Mouse (Mus musculus) cerebellum, adult 8-10 months (tissue): ENCODE measurements around the gene Mcf2l.

Experiments
- DNase-seq: peaks from one replicate; pipeline ENCODE4 v3.0.0; 2022

Mcf2l gene

GRCm38 (mm10) chr8:12873357-12874046 lies at the start of gene Mcf2l:
Mcf2l (plus strand) TSS chr8:12873806.
- peak; percentile 74 for DNase-seq

GRCm38 (mm10) chr8:12824562-12824961 lies 49.0 kb upstream of the Mcf2l start:
- DNase-seq = no peak

GRCm38 (mm10) chr8:12825236-12825635 lies 48.4 kb upstream of the Mcf2l start:
- no peak for DNase-seq

- no peak for DNase-seq
These were observed 47.8 kb upstream of the Mcf2l start for GRCm38 (mm10) chr8:12825686-12826237.

GRCm38 (mm10) chr8:12827124-12827523 lies 46.5 kb upstream of the Mcf2l start:
- no peak for DNase-seq

- no peak for DNase-seq
These were observed 45.3 kb upstream of the Mcf2l start for GRCm38 (mm10) chr8:12828298-12828697.

- no peak for DNase-seq
These were observed 44.2 kb upstream of the Mcf2l start for GRCm38 (mm10) chr8:12829381-12829780.

- DNase-seq = no peak
These were observed 41.7 kb upstream of the Mcf2l start for GRCm38 (mm10) chr8:12831659-12832589.

- no peak for DNase-seq
These were observed 40.0 kb upstream of the Mcf2l start for GRCm38 (mm10) chr8:12833616-12834015.

- DNase-seq = no peak
These were observed 32.8 kb upstream of the Mcf2l start for GRCm38 (mm10) chr8:12840834-12841233.

- no peak for DNase-seq
These were observed 31.1 kb upstream of the Mcf2l start for GRCm38 (mm10) chr8:12842342-12842995.

- peak; percentile 33 for DNase-seq
These were observed 29.2 kb upstream of the Mcf2l start for GRCm38 (mm10) chr8:12844347-12844950.

GRCm38 (mm10) chr8:12846447-12846846 lies 27.2 kb upstream of the Mcf2l start:
- no peak for DNase-seq

- no peak for DNase-seq
These were observed 22.4 kb upstream of the Mcf2l start for GRCm38 (mm10) chr8:12851241-12851640.

GRCm38 (mm10) chr8:12856038-12856437 lies 17.6 kb upstream of the Mcf2l start:
- no peak for DNase-seq

GRCm38 (mm10) chr8:12863061-12863460 lies 10.5 kb upstream of the Mcf2l start:
- DNase-seq = no peak

- DNase-seq = no peak
These were observed 10.0 kb upstream of the Mcf2l start for GRCm38 (mm10) chr8:12863608-12864007.

GRCm38 (mm10) chr8:12865790-12866189 lies 7.8 kb upstream of the Mcf2l start:
- DNase-seq = no peak

GRCm38 (mm10) chr8:12869661-12870060 lies 3.9 kb upstream of the Mcf2l start:
- no peak for DNase-seq

- no peak for DNase-seq
These were observed 3.0 kb upstream of the Mcf2l start for GRCm38 (mm10) chr8:12870656-12871055.

GRCm38 (mm10) chr8:12871461-12871860 lies 2.1 kb upstream of the Mcf2l start:
- no peak for DNase-seq

- DNase-seq = no peak
These were observed 636 bp upstream of the Mcf2l start for GRCm38 (mm10) chr8:12872983-12873356.
